Mouse (Mus musculus): ENCODE measurements at regions not wholly inside any gene's neighbourhood (a gene's known extent, or its start where the extent isn't known, plus 50 kb on each side); places are given as distances from the start of the nearest gene placed in this dataset.

DNA sequence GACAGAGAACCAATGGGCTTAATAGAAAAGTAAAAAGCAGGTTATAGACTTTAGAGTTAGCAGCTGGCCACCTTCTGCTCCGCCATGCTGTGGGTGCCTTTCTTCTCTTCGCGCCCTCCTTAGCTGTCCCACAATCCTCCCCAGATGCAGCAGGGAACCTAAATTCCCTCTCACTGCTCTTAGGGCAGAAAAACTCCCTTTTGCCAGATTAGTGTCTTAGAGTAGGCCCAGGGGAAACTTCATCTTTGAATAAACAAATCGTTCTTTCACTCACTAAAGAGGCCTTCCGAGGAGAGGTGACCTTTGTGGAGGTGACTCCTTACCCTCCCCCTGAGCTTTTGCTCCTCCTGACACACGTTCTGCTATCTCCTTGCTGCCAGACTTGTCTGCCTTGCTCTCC, 157.0 kb upstream of the Six2 start:
- no peak for DNase-seq (ENCODE audit: low spot score)

DNA sequence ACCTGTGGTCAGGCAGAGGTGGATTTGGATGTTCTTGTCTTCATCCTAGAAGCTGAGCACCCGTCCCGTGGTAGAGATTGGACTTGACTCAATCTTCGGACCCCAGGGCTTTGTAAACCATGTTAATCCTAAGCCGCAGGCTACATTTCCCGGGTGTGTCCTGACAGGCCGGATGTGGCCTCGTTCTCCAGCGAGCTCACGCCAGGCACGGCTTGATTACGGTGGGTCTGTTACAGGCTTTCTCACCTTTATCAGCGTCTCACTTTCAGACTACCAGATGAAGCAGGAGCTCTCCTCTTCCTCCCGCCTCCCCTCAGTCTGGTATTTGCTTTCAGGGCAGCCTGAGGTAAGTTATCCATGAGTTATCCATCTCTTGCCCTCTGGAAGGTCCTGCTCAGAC, 156.4 kb upstream of the Six2 start:
- no peak for DNase-seq (ENCODE audit: low spot score)

DNA sequence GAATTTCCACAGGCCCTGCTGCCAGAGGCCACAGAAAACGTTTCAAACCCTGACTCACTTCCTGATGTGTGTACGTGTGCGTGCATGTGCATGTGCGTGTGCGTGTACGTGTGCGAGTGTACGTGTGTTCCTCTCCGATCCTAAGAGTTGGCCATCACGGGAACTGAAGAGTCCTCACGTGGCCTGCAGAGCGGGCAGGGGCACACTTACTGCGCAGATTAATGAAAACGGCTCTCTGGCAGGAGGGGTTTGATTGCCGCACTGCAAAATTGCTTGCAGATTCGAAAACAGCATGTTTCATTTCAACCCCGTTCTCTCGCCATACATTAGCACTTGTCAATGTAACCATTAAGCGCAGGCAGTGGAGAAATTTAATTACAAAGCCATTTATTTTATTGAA, 135.0 kb upstream of the Six2 start:
- DNase-seq (ENCODE audit: low spot score) = no peak

DNA sequence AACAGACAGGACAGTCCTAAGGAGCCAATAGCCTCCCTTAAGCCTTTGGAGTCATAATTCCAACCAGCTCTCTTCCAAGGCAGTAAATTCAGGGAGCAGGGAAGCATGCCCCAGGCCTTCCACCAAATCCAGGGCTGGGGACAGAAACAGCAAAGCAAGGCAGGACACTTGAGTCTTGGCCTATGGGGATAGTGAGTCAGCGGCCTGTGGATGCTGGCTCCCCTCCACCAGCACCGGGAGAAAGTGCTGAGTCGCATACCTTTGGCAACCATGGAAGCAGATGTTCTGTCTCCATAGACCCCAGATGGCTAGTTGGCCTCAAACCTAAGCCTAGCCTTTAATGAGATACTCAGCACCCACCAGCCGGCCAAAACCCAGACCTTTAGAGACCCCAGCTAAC, 133.8 kb upstream of the Six2 start:
- DNase-seq (ENCODE audit: low spot score) = peak; percentile 16

DNA sequence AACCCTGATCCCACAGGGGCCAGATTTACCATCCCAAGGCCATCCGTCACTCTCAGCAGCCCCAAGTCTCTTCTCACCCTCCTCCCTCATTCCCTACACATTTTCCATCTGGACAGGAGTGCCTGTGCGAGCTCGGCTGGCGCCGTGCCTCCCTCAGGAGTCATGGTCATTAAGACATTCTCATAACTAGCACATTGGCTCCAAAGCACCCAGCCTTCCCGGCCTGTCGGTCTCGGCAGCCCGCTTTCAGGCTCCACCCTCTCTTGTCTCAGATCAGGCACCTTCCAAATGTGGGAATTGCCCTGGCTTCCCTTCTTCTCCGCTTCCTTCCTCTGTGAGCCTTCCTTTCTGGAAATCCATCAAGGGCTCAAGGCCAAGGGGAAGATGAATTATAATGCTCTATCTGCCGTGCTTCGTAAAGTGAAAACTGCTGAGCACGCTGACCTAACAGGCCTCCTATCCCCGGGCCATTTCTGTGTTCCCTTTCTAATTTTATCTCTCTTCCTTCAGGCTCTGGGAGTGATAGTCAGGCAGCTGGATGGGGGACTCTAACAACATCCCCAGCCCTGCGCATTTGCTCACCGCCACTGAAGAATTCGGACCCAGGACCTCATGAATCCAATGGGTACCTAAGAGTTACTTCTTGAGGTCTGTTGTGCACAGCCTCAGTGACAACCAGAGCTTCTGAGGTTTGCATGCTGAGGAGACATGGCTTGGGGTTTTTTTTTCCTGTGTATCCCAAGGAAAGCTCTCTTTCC, 130.2 kb upstream of the Six2 start:
- peak; percentile 11 for DNase-seq (ENCODE audit: low spot score)

DNA sequence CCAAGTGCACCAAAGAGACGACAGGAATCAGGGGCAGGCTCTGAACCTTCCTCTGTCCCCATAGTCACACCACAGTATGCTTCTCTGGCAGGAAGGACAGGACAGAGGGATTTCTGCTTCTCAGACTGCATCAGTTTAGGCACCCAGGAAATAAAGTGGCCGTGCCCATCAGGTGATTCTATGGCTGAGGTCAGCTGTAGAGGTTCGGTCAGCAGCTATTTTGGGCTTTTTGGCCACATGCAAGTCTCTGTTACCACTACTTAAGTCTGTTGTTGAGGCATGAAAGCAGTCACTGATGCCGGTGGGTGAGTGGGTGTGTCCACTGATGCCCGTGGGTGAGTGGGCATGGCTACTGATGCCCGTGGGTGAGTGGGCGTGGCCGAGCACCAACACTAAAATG, 128.4 kb upstream of the Six2 start:
- DNase-seq (ENCODE audit: low spot score) = no peak

DNA sequence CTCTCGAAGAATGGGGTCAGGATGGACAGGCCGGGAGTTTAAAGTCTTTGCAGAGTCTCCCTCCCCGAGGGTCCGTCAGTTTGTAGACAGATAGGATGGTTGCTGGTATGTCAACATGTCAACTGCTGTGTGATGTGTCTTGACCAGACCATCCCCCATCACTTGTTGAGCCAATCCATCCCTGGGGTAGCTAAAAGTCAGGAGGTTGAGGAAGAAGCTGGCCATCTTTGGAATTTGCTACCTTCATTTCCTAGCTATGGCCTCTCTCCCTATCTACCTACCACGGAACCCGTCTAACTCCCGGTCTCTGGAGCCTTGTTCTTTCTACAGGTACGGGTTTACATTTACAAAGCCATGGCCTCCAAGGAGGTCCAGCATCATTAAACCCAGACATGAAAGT, 128.0 kb upstream of the Six2 start:
- DNase-seq (ENCODE audit: low spot score) = no peak

DNA sequence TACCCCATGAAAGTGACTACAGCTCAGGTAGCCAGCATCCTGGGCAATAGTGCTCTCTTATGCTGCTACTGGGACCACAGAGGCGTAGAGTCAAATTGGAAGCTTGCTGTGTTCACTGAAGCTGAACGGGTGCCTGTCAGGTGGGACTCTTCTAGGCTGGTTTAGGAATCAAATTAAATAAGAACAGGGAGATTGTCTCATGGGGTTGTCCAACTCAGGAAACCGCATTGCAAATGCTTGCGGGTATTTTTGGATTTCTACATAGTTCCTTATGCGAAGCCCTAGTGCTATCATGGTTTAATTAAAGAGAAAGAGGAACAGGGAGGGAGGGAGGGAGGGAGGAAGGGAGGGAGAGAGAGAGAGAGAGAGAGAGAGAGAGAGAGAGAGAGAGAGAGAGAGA, 120.5 kb upstream of the Six2 start:
- DNase-seq (ENCODE audit: low spot score) = no peak

DNA sequence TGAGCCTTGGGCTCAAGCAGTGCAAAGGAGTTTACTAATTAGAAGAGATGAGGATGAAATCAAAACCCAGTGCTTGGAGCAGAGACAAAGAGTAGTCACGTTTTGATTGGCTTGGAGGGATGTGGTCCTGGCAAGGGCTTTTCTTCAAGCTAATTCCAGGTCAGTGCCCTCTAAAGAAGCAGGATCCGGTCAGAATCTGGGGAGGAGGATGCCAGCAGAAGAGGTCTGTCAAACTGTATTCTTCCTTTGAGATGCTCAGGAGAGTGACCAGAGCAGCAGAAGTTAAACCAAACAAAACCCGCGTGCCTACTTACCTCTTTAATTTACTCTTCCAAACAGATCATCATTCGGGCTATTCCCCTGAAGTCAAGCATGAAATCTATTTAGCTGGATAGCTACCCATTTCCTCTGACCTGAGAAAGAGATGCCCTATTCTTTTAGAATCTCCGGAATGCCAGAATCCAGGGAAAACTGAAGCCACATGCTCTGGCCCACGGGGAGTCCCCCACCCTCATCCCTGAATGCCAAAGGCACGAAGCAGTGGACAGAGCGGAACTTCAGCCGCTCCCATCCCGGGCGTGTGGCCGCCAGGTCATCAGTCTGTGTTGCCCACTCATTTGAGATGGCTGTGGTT, 117.8 kb upstream of the Six2 start:
- no peak for DNase-seq (ENCODE audit: low spot score)

DNA sequence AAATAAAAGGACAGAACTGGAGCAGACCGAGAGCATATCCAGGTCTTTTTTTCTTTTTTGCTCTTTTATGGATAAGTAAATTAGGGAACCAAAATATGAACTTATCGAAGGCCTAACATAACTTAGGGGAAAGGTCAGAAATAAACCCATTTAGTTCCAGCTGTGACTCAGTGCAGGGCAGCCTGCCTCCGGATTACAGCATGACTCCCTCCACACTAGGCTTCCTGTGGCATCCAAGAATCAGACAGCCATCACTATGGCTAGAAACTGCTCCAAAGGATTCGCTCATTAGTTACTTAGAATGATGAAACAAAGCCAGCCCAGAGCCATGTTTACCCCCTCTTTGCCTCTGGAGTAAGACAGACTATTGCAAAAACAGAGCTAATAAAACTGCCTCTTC, 116.6 kb upstream of the Six2 start:
- peak; percentile 59 for DNase-seq (ENCODE audit: low spot score)

DNA sequence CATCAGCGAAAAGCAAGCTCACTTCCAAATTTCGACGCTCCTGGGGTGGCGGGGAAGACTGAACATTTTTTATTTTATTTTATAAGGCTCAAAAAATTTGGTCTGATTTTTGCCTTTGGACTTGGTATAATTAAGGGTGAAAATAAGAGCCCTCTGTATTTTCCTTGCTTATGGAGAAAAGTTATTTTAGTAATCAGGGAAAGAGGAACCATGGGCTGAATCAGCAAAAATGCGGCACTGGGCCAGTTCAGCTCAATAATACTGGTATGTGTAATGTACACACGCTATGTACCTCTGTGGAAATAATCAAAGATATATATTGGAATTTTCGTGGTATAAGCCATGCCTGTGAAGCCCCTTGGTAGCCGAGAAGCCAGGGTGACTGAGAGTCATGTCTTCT, 113.7 kb upstream of the Six2 start:
- DNase-seq (ENCODE audit: low spot score) = no peak

DNA sequence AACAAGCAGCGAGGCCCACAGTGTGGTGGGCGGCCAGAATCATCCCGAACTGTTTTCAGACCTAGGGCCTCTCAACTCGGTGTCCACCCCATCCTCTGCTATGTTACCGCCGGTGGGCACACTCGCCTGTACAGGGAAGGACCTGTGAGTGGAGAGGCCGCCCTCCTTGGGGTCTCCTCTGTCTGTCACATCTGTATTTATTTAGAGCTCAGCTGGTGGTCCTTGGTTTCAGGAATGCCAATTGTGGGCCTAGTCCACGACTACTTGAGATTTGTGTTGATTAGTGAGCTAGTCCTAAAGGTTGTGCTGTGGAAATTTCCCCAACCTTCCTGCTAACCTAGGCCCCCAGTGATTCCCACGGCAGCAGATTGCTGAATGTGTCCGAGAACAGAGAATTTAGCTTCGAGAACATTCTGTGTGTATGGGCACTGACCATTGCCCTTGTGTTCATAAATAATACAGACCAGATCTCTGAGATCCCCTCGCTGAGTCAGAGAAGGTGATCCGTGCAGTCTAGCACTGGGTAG, 113.1 kb upstream of the Six2 start:
- no peak for DNase-seq (ENCODE audit: low spot score)

DNA sequence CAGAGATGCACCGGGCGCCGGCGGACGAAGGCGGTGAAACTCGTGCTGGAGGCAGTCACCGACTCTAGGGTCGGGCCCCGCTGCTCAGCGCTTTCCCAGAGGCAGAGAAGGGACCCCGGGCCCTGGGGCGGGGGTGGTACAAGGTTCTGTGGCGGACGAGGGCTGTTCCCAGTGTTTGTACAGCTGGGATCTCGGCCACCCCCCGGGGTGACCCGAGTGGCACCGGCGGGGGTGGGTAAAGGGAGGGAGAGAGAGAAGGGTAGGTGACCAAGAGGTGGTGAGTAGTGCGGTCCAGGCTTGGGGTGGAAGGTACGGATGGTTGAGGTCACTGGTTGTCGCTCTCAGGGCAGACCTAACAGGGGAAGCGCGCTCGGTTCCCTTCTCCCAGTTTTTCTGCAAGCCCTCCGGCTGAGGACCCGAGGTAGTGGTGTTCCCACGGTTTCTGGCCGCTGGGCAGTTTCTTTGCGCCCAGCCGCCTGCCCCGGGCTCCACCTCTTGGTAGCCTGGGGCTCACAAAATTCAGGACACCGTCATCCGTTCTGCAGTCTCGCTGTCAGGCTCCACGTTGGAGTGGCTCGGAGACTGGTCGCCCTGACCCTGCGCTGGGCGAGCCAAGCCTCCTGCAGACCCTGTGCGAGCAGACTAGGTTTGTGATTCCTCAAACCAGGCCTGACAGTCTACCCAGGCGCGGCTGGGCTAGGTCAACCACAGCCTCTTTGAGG, 112.4 kb upstream of the Six2 start:
- peak; percentile 13 for DNase-seq (ENCODE audit: low spot score)

DNA sequence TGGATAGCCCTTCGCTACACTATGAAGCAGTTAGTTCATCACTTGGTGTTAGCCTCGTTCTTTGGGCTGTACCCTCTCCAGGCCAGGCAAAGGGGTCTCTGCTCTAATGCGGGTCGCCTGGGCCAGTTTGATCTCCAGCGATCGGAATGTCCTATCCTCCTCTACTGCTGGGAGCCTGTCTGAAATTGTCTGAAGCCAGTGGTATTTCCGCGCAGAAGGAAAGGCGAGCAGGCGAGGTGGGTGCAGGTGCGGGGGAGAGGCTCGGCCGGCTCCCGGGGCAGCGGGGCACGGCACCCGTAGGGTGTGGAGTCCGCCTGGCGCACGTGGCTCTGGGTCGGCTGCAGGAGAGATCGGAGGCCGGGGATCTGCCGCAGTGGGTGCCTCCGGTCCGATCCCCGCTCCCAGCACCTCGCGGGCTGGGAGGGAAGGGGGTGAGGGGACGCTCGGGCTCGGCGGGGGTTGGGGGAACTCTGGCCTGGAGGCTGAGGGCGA, 111.8 kb upstream of the Six2 start:
- DNase-seq (ENCODE audit: low spot score) = peak; percentile 7

DNA sequence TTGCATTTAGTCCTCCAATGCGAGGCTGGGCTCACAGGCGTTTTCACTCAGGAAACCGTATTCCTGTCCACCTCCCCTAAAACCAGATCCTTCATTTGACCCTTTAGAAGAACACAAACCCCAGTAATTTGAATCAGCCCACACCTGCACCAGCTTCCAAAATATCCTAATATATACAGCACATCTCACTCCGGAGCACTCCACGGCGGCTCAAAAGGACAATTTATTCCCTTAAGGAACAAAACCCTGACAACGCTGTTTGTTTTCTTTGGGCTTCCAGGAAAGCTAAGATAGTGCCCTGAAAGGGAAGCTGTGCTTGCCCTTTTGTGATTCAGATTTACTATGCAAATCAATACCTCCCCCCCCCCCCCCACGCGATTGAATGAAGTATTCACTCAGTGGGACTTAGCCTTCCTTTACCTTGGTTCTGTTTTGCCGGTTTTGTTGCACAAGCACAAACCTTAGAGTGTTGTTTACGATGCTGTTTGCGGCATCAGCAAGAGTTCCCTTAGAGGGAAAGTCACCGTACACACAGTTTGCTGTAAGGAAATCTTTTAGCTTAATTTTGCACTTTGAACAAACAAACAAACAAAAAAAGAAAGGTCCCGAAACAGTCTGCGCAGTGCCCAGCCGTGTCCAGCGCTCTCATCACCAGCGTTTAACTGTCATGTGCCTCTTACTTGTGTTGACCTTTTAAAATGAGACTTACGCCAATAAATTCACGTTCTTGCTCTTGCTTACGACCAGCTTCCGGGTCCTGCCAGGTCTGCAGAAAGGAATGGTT, 111.2 kb upstream of the Six2 start:
- peak; percentile 3 for DNase-seq (ENCODE audit: low spot score)

DNA sequence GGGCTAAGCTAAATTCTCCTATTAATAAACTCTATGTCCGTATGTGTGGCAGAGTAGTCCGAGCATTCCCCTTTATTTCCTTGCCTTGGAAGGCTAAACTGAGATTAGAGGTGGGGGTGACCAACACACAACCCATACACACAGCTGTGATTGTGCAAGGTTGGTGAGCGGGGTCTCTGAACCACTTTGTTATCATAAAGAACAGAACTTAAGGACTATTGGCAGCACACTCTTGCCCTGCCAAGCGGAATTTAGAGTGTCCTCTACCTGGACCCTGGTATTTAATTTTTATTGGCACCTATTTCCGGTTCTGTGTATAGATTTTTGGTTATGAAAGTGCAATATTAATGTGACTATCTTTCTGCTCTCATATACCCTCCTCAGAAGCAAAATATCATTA, 109.7 kb upstream of the Six2 start:
- no peak for DNase-seq (ENCODE audit: low spot score)

DNA sequence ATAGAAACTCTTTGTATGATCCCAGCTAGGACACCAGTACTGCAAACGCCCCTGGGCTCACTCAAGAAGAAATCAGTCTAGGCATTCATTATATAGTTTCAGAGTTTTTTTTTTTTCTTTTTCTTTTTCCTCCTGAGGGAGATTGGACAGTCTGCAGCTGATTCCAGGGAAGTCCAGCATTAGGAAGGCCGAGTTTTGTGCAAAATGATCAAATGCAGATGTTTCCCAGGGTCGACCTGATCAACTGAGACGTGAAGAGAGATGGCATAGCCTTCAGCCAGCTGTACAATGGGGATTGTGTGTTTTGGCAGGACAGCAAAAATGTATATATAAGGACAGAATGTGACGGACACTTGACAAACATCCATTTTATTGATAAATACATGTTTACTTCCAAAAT, 107.7 kb upstream of the Six2 start:
- DNase-seq (ENCODE audit: low spot score) = no peak

DNA sequence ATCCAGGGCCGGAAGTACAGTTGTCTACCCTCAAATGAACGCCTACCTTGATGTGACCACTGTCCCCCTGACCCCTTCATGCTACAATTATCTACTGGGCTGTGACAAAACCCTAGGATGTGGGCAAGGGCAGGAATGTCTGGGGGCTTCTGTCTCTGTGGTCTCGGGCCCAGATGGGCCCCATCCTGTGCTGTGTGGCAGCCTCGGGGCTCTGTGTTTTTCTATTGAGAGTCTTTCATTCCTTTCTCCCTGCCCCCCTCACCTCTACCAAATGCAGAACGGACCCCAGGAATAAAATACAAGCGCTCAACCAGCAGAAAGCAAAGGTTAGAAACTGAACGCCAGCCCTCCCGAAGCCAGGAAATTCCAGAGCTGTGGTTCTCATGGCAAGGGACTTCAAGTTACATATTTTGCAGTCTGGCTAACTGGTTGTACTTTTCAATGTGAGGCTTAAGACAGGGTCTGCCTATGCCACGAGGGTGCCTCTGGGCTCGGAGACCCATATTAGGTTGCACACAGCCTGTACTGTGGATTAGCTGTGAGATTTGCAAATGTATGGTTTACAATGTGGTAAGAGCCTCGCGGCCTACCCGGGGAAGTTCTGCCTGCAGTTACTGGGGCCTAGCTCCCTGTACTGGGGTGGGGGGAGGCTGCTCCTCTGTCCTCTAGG, 97.7 kb upstream of the Six2 start:
- no peak for DNase-seq (ENCODE audit: low spot score)

DNA sequence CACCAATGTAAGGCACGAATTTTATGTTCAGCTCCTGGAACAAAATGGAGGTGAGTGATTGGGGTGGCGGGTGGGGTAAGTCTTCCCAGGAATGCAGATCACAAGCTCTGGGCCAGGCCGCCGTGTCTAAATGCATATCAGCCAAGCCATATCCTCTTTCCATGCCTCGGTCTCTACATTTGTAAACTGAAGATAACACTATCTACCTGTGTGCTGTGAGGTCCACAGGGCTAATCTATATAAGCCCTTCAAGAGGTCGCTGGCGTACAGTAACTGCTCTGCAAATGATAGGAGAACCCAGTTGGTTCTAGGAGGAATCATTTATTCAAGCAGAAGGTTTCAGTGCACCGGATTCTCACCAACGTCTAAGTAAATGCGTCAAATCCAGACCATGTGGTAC, 92.4 kb upstream of the Six2 start:
- no peak for DNase-seq (ENCODE audit: low spot score)

DNA sequence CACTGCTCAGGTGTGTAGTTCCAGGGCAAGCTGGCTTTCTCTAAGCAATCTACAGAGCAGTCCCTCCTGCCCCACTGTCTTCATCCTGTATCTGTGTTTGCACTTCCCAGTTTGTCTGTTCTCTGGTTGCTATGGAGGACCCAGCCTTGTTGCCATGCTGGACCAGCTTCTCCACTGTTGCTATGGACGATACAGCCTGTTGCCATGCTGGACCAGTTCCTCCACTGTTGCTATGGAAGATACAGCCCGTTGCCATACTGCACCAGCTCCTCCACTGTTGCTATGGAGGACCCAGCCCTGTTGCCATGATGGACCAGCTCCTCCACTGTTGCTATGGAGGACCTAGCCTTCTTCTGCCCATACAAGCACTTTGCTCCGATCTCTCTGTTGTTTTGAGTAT, 88.8 kb upstream of the Six2 start:
- no peak for DNase-seq (ENCODE audit: low spot score)

DNA sequence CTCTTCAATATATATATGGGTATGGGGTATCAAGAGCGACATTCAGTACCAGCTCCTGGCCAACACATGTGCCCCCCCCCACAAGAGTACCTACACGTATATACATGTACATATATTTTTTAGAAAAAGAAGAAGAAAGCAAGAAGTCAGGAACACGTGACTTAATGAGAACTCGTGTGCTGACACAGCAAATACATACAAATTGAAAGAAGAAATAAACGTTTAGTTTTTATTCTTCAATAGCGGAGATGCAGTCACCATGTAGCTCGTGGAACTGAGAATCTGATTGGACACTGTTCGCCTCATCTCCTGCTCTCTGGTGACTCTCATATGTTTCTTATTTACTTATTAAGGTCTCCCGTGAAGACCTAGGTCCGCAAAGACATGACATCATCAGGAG, 80.3 kb upstream of the Six2 start:
- DNase-seq (ENCODE audit: low spot score) = no peak

All from gastrocnemius, adult 18-20 months (tissue).